11 mouse cellular contexts compared by ENCODE assay signal in genomic region chr5:57899018-57899614, GRCm38 (mm10).
A peak's percentile ranks its signal among the peaks of the same experiment; 100 is the strongest.
DNase-seq lines count a peak whose midpoint lies in the region; ATAC-seq and TF ChIP-seq lines count a peak whose summit lies in the region.
"Had no signal": no experiment of that assay in that cellular context is flagged by ENCODE, and none has a peak within 500 bp of the region (broad histone marks: within the 10 kb centered on the region; RNA-seq: fewer than 3 reads in every experiment).

No protein-coding gene starts in this region.

- H3K4me3 ChIP-seq in bone marrow, adult 2 months (replicated peaks; ENCODE audit: control insufficient read depth, low read depth, low read length) = peak overlapping the region; percentile 11
- no peak overlapping the region for H3K4me3 ChIP-seq in forebrain, postnatal 0 days (ENCODE audit: low read depth, low read length)
- H3K4me3 ChIP-seq: limb, embryonic 15.5 days had no signal

- no peak for TF ChIP-seq POLR2A in bone marrow, adult 2 months (IDR thresholded peaks at IDR 0.05; ENCODE audit: borderline replicate concordance, control insufficient read depth, low read depth, low read length)

- no peak overlapping the region; the same call in 1 of the 2 replicates for H3K27ac ChIP-seq in bone marrow, adult 2 months (ENCODE audit: control insufficient read depth, insufficient read depth, low read depth, low read length, poor library complexity)
- H3K27ac ChIP-seq in forebrain, postnatal 0 days (ENCODE audit: low read depth, low read length) = no peak overlapping the region
- H3K27ac ChIP-seq: limb, embryonic 15.5 days had no signal

- TF ChIP-seq CTCF in bone marrow, adult 2 months (IDR thresholded peaks at IDR 0.05; ENCODE audit: control insufficient read depth, insufficient read depth, low read length) = no peak
- no peak for TF ChIP-seq CTCF in forebrain, postnatal 0 days (IDR thresholded peaks at IDR 0.05; ENCODE audit: low read depth)

- H3K36me3 ChIP-seq in forebrain, postnatal 0 days (ENCODE audit: insufficient read depth) = no peaks in the 10 kb centered on the region
- H3K36me3 ChIP-seq: limb, embryonic 15.5 days had no signal

- ATAC-seq in forebrain, postnatal 0 days = no peak
- ATAC-seq: intestine, embryonic 16.5 days had no signal

- no peak overlapping the region for H3K4me2 ChIP-seq in forebrain, postnatal 0 days (ENCODE audit: low read depth)
- H3K4me2 ChIP-seq: limb, embryonic 15.5 days had no signal

- WGBS in bone marrow, adult 2 months = 58% methylated on average over 7 of the region's 7 CpGs
- 64% methylated on average over 7 of the region's 7 CpGs for WGBS in forebrain, postnatal 0 days

- no peaks in the 10 kb centered on the region; the same call in 1 of the 2 replicates for H3K4me1 ChIP-seq in bone marrow, adult 2 months (ENCODE audit: control insufficient read depth, insufficient read depth, low read length)
- no peaks in the 10 kb centered on the region for H3K4me1 ChIP-seq in forebrain, postnatal 0 days (ENCODE audit: insufficient read depth)
- H3K4me1 ChIP-seq: limb, embryonic 15.5 days had no signal

- peak; percentile 19 for DNase-seq in layer of hippocampus, adult 9-11 months
- DNase-seq in layer of hippocampus, adult 11-12 months (ENCODE audit: low spot score) = no peak
- DNase-seq in left cerebral cortex, adult 18-20 months (ENCODE audit: low spot score in 2 of 2) = peak; percentile 20 to 29
- peak; percentile 22 to 32 for DNase-seq in right cerebral cortex, postnatal 10 days (ENCODE audit: low spot score in 2 of 2)
- no peak for DNase-seq in kidney, postnatal 10 days
- no peak for DNase-seq in urinary bladder, postnatal 25 days (ENCODE audit: low spot score)
- DNase-seq in forebrain, postnatal 0 days = no peak
- DNase-seq: retina, postnatal 1 day had no signal

- no peak overlapping the region for H3K9ac ChIP-seq in forebrain, postnatal 0 days
- H3K9ac ChIP-seq: limb, embryonic 15.5 days had no signal

- H3K9me3 ChIP-seq in forebrain, postnatal 0 days (ENCODE audit: low read length) = no peaks in the 10 kb centered on the region
- H3K9me3 ChIP-seq: limb, embryonic 15.5 days had no signal

- H3K27me3 ChIP-seq in forebrain, postnatal 0 days (ENCODE audit: insufficient read depth, low read length) = no peaks in the 10 kb centered on the region
- H3K27me3 ChIP-seq: limb, embryonic 15.5 days had no signal

Comparison
In these comparisons a context has a peak if more than half of its experiments do, and no peak if none do; other contexts are left out.
1. DNase-seq: peak in layer of hippocampus, adult 9-11 months (single experiment), left cerebral cortex, adult 18-20 months (2 of 2) and right cerebral cortex, postnatal 10 days (2 of 2); none in layer of hippocampus, adult 11-12 months (single experiment), kidney, postnatal 10 days (single experiment), urinary bladder, postnatal 25 days (single experiment) and forebrain, postnatal 0 days (single experiment).